Mouse (Mus musculus) CH12.LX (cell line): ENCODE results near the gene Cadm1.

ENCODE experiments used
- CHD1 ChIP-seq: IDR thresholded peaks from 2 replicates; pipeline ENCODE4 v1.6.1; 2012; ENCODE audit warnings: low read depth, low read length, improper control_type of control experiment, inconsistent platforms
- CTCF ChIP-seq, 2 experiments: IDR thresholded peaks in 1 of 2; conservative IDR thresholded peaks in 1 of 2; 2 replicates each; pipeline ENCODE4 v1.5.1; 2011 to 2012; ENCODE audit warnings: low read depth in 2 of 2, low read length in 2 of 2, improper control_type of control experiment in 1 of 2, inconsistent platforms in 1 of 2, mild to moderate bottlenecking in 1 of 2, moderate library complexity in 1 of 2
- EP300 ChIP-seq: IDR thresholded peaks from 2 replicates; pipeline ENCODE4 v1.6.1; 2011; ENCODE audit warnings: low read length, improper control_type of control experiment
- HCFC1 ChIP-seq: IDR thresholded peaks from 2 replicates; pipeline ENCODE4 v1.6.1; 2012; ENCODE audit warnings: low read depth, mild to moderate bottlenecking, inconsistent platforms, low read length, improper control_type of control experiment
- MAFK ChIP-seq: IDR thresholded peaks from 2 replicates; pipeline ENCODE4 v1.6.1; 2011; ENCODE audit warnings: low read length, improper control_type of control experiment; ENCODE audit not compliant: insufficient replicate concordance
- NRF1 ChIP-seq: IDR thresholded peaks from 2 replicates; pipeline ENCODE4 v1.6.1; 2014; ENCODE audit warnings: low read depth, mild to moderate bottlenecking, inconsistent platforms, low read length, improper control_type of control experiment, moderate library complexity
- POLR2A ChIP-seq: IDR thresholded peaks from 2 replicates; pipeline ENCODE4 v1.6.1; 2011; ENCODE audit warnings: low read depth, mild to moderate bottlenecking, improper control_type of control experiment, low read length
- SMC3 ChIP-seq: IDR thresholded peaks from 2 replicates; pipeline ENCODE4 v1.6.1; 2011; ENCODE audit warnings: low read depth, low read length, improper control_type of control experiment
- TCF12 ChIP-seq: IDR thresholded peaks from 2 replicates; pipeline ENCODE4 v1.6.1; 2014; ENCODE audit warnings: low read depth, mild to moderate bottlenecking, inconsistent platforms, low read length, improper control_type of control experiment
- ZNF384 ChIP-seq: IDR thresholded peaks from 2 replicates; pipeline ENCODE4 v1.6.1; 2012; ENCODE audit warnings: low read depth, low read length, improper control_type of control experiment, inconsistent platforms

- TF ChIP-seq ZNF384 (no peak), SMC3 (no peak), CTCF (conservative IDR thresholded peaks at IDR 0.05 in 1 of 2, IDR thresholded peaks at IDR 0.05 in 1 of 2; ENCODE audit: low read depth in 2 of 2, low read length in 2 of 2) (no peak), TCF12 (no peak), NRF1 (no peak), POLR2A (no peak), MAFK (no peak), CHD1 (no peak), EP300 (no peak), HCFC1 (no peak)
These were observed 228.3 kb downstream of the Cadm1 start for GRCm38 (mm10) chr9:47758320-47758719.
